Mouse (Mus musculus) limb, embryonic 10.5 days (tissue): ENCODE results near the gene Dpf1. TPM values are rescaled to one million over a fixed set of nuclear protein-coding genes. Genes with fewer than 3 reads are reported as not detected.

Experiments
- DNase-seq: peaks from one replicate; pipeline ENCODE4 v3.0.0-alpha.2; 2017; ENCODE audit warnings: low spot score
- H3K27ac ChIP-seq: fragments of 300-500 bp; sonication (generic); 2 replicates; pipeline ENCODE4 v1.5.1; 2016; ENCODE audit warnings: mild to moderate bottlenecking
- H3K27me3 ChIP-seq: fragments of 300-500 bp; sonication (generic); 2 replicates; pipeline ENCODE4 v1.6.1; 2016; ENCODE audit warnings: low read depth, mild to moderate bottlenecking; ENCODE audit not compliant: poor library complexity, severe bottlenecking
- H3K36me3 ChIP-seq: fragments of 300-500 bp; sonication (generic); 2 replicates; pipeline ENCODE4 v1.6.1; 2016; ENCODE audit warnings: mild to moderate bottlenecking, moderate library complexity
- H3K4me1 ChIP-seq: fragments of 300-500 bp; sonication (generic); 2 replicates; pipeline ENCODE4 v1.6.1; 2016
- H3K4me3 ChIP-seq: fragments of 300-500 bp; sonication (generic); 2 replicates; pipeline ENCODE4 v1.5.1; 2016; ENCODE audit warnings: mild to moderate bottlenecking, moderate library complexity
- H3K9me3 ChIP-seq: fragments of 300-500 bp; sonication (generic); replicated peaks from 2 replicates; pipeline ENCODE4 v1.6.1; 2016; ENCODE audit warnings: mild to moderate bottlenecking
- WGBS: fragments of 180-500 bp; shearing (Covaris S2); methylation state at CpG from one replicate; pipeline ENCODE4 v1.1.7; 2016; 5-methylcytosine and 5-hydroxymethylcytosine counted together
- polyA plus RNA-seq: library from polyadenylated mRNA; unstranded; fragments of >200 nt; fragmentation: Nextera tagmentation; extraction: Ambion mirVana; gene quantifications from 2 replicates; pipeline ENCODE4 v1.2.1, GENCODE M21; 2016

Dpf1 gene
- polyA plus RNA-seq, 1 experiment from 2014 or later: 32.9 TPM

GRCm38 (mm10) chr7:29340247-29340646 lies 36.5 kb downstream of the Dpf1 start:
- WGBS: 88% methylated on average over 9 of the region's 9 CpGs
- H3K27ac ChIP-seq: no peak overlapping the region; the same call in 1 of the 2 replicates

GRCm38 (mm10) chr7:29340838-29341237 lies 37.1 kb downstream of the Dpf1 start:
- Histone ChIP-seq H3K27ac (no peak overlapping the region; the same call in 1 of the 2 replicates), H3K4me3 (no peak overlapping the region), H3K4me1 (peaks cover 13% of the 10 kb centered on the region), H3K36me3 (peaks cover 39% of the 10 kb centered on the region), H3K9me3 (no peaks in the 10 kb centered on the region), H3K27me3 (no peaks in the 10 kb centered on the region)
- no peak for DNase-seq
- 92% methylated on average over 8 of the region's 8 CpGs for WGBS

More at GRCm38 (mm10) chr7:29340247-29340646, 36.5 kb downstream of the Dpf1 start:
- DNase-seq: no peak
- Histone ChIP-seq H3K9me3 (no peaks in the 10 kb centered on the region), H3K36me3 (peaks cover 36% of the 10 kb centered on the region), H3K4me3 (no peak overlapping the region), H3K4me1 (peaks cover 17% of the 10 kb centered on the region), H3K27me3 (no peaks in the 10 kb centered on the region)

- Histone ChIP-seq H3K36me3 (peaks cover 35% of the 10 kb centered on the region), H3K4me3 (no peak overlapping the region), H3K27me3 (no peaks in the 10 kb centered on the region), H3K9me3 (no peaks in the 10 kb centered on the region), H3K27ac (peak overlapping the region; percentile 71), H3K4me1 (peaks cover 13% of the 10 kb centered on the region)
- no peak for DNase-seq
- 68% methylated on average over 12 of the region's 12 CpGs for WGBS
Observed at GRCm38 (mm10) chr7:29341722-29342121, 38.0 kb downstream of the Dpf1 start.

- Histone ChIP-seq H3K36me3 (peaks cover 33% of the 10 kb centered on the region), H3K27me3 (no peaks in the 10 kb centered on the region), H3K4me1 (peaks cover 13% of the 10 kb centered on the region), H3K27ac (peak overlapping the region; percentile 71), H3K4me3 (no peak overlapping the region), H3K9me3 (no peaks in the 10 kb centered on the region)
- DNase-seq: no peak
- 58% methylated on average over 8 of the region's 8 CpGs for WGBS
Observed at GRCm38 (mm10) chr7:29342489-29343092, 38.8 kb downstream of the Dpf1 start.

- no peak for DNase-seq
- Histone ChIP-seq H3K27ac (no peak overlapping the region), H3K4me1 (peaks cover 13% of the 10 kb centered on the region), H3K4me3 (no peak overlapping the region), H3K36me3 (peaks cover 36% of the 10 kb centered on the region), H3K27me3 (no peaks in the 10 kb centered on the region), H3K9me3 (no peaks in the 10 kb centered on the region)
- WGBS: 94% methylated on average over 7 of the region's 7 CpGs
Observed at GRCm38 (mm10) chr7:29343746-29344145, 40.0 kb downstream of the Dpf1 start.

- Histone ChIP-seq H3K27me3 (no peaks in the 10 kb centered on the region), H3K4me1 (peaks cover 13% of the 10 kb centered on the region), H3K36me3 (peaks cover 50% of the 10 kb centered on the region), H3K9me3 (no peaks in the 10 kb centered on the region), H3K4me3 (no peak overlapping the region), H3K27ac (no peak overlapping the region)
- 84% methylated on average over 4 of the region's 4 CpGs for WGBS
- no peak for DNase-seq
Observed at GRCm38 (mm10) chr7:29345534-29345933, 41.8 kb downstream of the Dpf1 start.

- 77% methylated on average over 3 of the region's 3 CpGs for WGBS
- peaks cover 13% of the 10 kb centered on the region for H3K4me1 ChIP-seq
- H3K27me3 ChIP-seq: no peaks in the 10 kb centered on the region
- no peak for DNase-seq
- no peaks in the 10 kb centered on the region for H3K9me3 ChIP-seq
- H3K36me3 ChIP-seq: peaks cover 50% of the 10 kb centered on the region
- no peak overlapping the region for H3K4me3 ChIP-seq
- H3K27ac ChIP-seq: no peak overlapping the region
Observed at GRCm38 (mm10) chr7:29346212-29346611, 42.5 kb downstream of the Dpf1 start.

- no peaks in the 10 kb centered on the region for H3K9me3 ChIP-seq
- no peak for DNase-seq
- 91% methylated on average over 10 of the region's 10 CpGs for WGBS
- H3K27ac ChIP-seq: no peak overlapping the region
- H3K27me3 ChIP-seq: no peaks in the 10 kb centered on the region
- H3K4me1 ChIP-seq: no peaks in the 10 kb centered on the region
- H3K36me3 ChIP-seq: peaks cover 63% of the 10 kb centered on the region
- no peak overlapping the region for H3K4me3 ChIP-seq
Observed at GRCm38 (mm10) chr7:29350489-29350888, 46.7 kb downstream of the Dpf1 start.

- H3K36me3 ChIP-seq: peaks cover 72% of the 10 kb centered on the region
- WGBS: 89% methylated on average over 8 of the region's 8 CpGs
Observed at GRCm38 (mm10) chr7:29352246-29352645, 48.5 kb downstream of the Dpf1 start.

GRCm38 (mm10) chr7:29354161-29354560 lies 50.4 kb downstream of the Dpf1 start:
- H3K27ac ChIP-seq: no peak overlapping the region
- H3K4me3 ChIP-seq: no peak overlapping the region
- H3K27me3 ChIP-seq: no peaks in the 10 kb centered on the region
- H3K9me3 ChIP-seq: no peaks in the 10 kb centered on the region
- H3K4me1 ChIP-seq: no peaks in the 10 kb centered on the region
- 87% methylated on average over 8 of the region's 8 CpGs for WGBS
- DNase-seq: no peak
- H3K36me3 ChIP-seq: peaks cover 61% of the 10 kb centered on the region

More at GRCm38 (mm10) chr7:29352246-29352645, 48.5 kb downstream of the Dpf1 start:
- Histone ChIP-seq H3K4me1 (no peaks in the 10 kb centered on the region), H3K27ac (no peak overlapping the region), H3K4me3 (no peak overlapping the region), H3K27me3 (no peaks in the 10 kb centered on the region), H3K9me3 (no peaks in the 10 kb centered on the region)
- DNase-seq: no peak

- Histone ChIP-seq H3K27me3 (no peaks in the 10 kb centered on the region), H3K27ac (no peak overlapping the region), H3K4me1 (no peaks in the 10 kb centered on the region), H3K9me3 (no peaks in the 10 kb centered on the region), H3K36me3 (peaks cover 56% of the 10 kb centered on the region), H3K4me3 (no peak overlapping the region)
- no peak for DNase-seq
- 95% methylated on average over 8 of the region's 8 CpGs for WGBS
Observed at GRCm38 (mm10) chr7:29355406-29355805, 51.7 kb downstream of the Dpf1 start.

GRCm38 (mm10) chr7:29361497-29361896 lies 57.7 kb downstream of the Dpf1 start:
- no peak for DNase-seq
- no peaks in the 10 kb centered on the region for H3K9me3 ChIP-seq
- WGBS: 96% methylated on average over 13 of the region's 13 CpGs
- H3K4me3 ChIP-seq: no peak overlapping the region
- H3K27ac ChIP-seq: no peak overlapping the region
- peaks cover 62% of the 10 kb centered on the region for H3K36me3 ChIP-seq
- H3K4me1 ChIP-seq: no peaks in the 10 kb centered on the region
- no peaks in the 10 kb centered on the region for H3K27me3 ChIP-seq

- DNase-seq: peak; percentile 53
- no peaks in the 10 kb centered on the region for H3K27me3 ChIP-seq
- H3K27ac ChIP-seq: no peak overlapping the region
- WGBS: 19% methylated on average over 4 of the region's 4 CpGs
- H3K9me3 ChIP-seq: no peaks in the 10 kb centered on the region
- H3K4me1 ChIP-seq: peaks cover 6% of the 10 kb centered on the region; the same call in 1 of the 2 replicates
- peaks cover 47% of the 10 kb centered on the region for H3K36me3 ChIP-seq
- no peak overlapping the region for H3K4me3 ChIP-seq
Observed at GRCm38 (mm10) chr7:29364052-29364451, 60.3 kb downstream of the Dpf1 start.
